In genomic region chr10:62557736-62558135, GRCm38 (mm10) we compare ENCODE assay signal across 9 mouse cellular contexts. TPM values are rescaled to one million over a fixed set of nuclear protein-coding genes. Genes with fewer than 3 reads are reported as not detected.
DNase-seq lines count a peak whose midpoint lies in the region; ATAC-seq and TF ChIP-seq lines count a peak whose summit lies in the region.
"Had no signal": no experiment of that assay in that cellular context is flagged by ENCODE, and none has a peak within 500 bp of the region (broad histone marks: within the 10 kb centered on the region; RNA-seq: fewer than 3 reads in every experiment).

No protein-coding gene starts in this region.

- no peak for ATAC-seq in neural tube, embryonic 11.5 days (ENCODE audit: insufficient read depth, low FRiP score, low TSS enrichment)
- no peak for ATAC-seq in neural tube, embryonic 15.5 days (ENCODE audit: low FRiP score)

- no peaks in the 10 kb centered on the region for H3K9me3 ChIP-seq in neural tube, embryonic 11.5 days (ENCODE audit: control insufficient read depth, low read length)
- H3K9me3 ChIP-seq in neural tube, embryonic 15.5 days (replicated peaks) = no peaks in the 10 kb centered on the region
- H3K9me3 ChIP-seq: limb, embryonic 15.5 days had no signal

- H3K4me1 ChIP-seq in neural tube, embryonic 11.5 days (ENCODE audit: control insufficient read depth, insufficient read depth, low read length) = no peaks in the 10 kb centered on the region
- H3K4me1 ChIP-seq in neural tube, embryonic 15.5 days = no peaks in the 10 kb centered on the region
- no peaks in the 10 kb centered on the region for H3K4me1 ChIP-seq in small intestine, adult 2 months (ENCODE audit: control insufficient read depth, insufficient read depth, insufficient read length, low read length)
- H3K4me1 ChIP-seq: limb, embryonic 15.5 days had no signal

- no peak for TF ChIP-seq POLR2A in small intestine, adult 2 months (IDR thresholded peaks at IDR 0.05; ENCODE audit: low read depth, low read length)

- H3K27ac ChIP-seq in gastrocnemius, adult 2 months = no peak overlapping the region
- no peak overlapping the region for H3K27ac ChIP-seq in neural tube, embryonic 11.5 days (ENCODE audit: low read depth, low read length)
- no peak overlapping the region for H3K27ac ChIP-seq in neural tube, embryonic 15.5 days (replicated peaks)
- no peak overlapping the region for H3K27ac ChIP-seq in small intestine, adult 2 months (ENCODE audit: insufficient read depth, low read depth, low read length)
- H3K27ac ChIP-seq: limb, embryonic 15.5 days had no signal

- 86% methylated on average over 1 of the region's 1 CpGs for WGBS in neural tube, embryonic 11.5 days
- 89% methylated on average over 1 of the region's 1 CpGs for WGBS in neural tube, embryonic 15.5 days
- WGBS in small intestine, adult 2 months = 83% methylated on average over 1 of the region's 1 CpGs

- intact Hi-C loops in gastrocnemius, adult 2 months (cut with DNase I) = no loop called here

- no peaks in the 10 kb centered on the region for H3K27me3 ChIP-seq in neural tube, embryonic 11.5 days (ENCODE audit: control insufficient read depth, insufficient read depth, low read length)
- H3K27me3 ChIP-seq in neural tube, embryonic 15.5 days (replicated peaks) = no peaks in the 10 kb centered on the region
- no peaks in the 10 kb centered on the region for H3K27me3 ChIP-seq in small intestine, adult 2 months (ENCODE audit: control insufficient read depth, insufficient read depth, low read length)
- H3K27me3 ChIP-seq: limb, embryonic 15.5 days had no signal

- no peak overlapping the region for H3K4me3 ChIP-seq in gastrocnemius, adult 2 months
- no peak overlapping the region for H3K4me3 ChIP-seq in neural tube, embryonic 11.5 days (ENCODE audit: low read depth, low read length)
- H3K4me3 ChIP-seq in neural tube, embryonic 15.5 days (replicated peaks) = no peak overlapping the region
- H3K4me3 ChIP-seq in small intestine, adult 2 months (ENCODE audit: low read depth, low read length) = no peak overlapping the region
- H3K4me3 ChIP-seq: limb, embryonic 15.5 days had no signal

- no peak overlapping the region for H3K9ac ChIP-seq in neural tube, embryonic 11.5 days (ENCODE audit: low read length)
- no peak overlapping the region for H3K9ac ChIP-seq in neural tube, embryonic 15.5 days (replicated peaks)
- H3K9ac ChIP-seq: limb, embryonic 15.5 days had no signal

- DNase-seq in gastrocnemius, adult 2 months = no peak
- DNase-seq in gastrocnemius, postnatal 4 days (ENCODE audit: low spot score in 2 of 2) = no peak
- DNase-seq in neural tube, embryonic 11.5 days (ENCODE audit: low spot score) = peak; percentile 29
- DNase-seq in brain, adult 2 months (ENCODE audit: low read depth, low spot score) = peak; percentile 45
- DNase-seq in left cerebral cortex, adult 9 months (ENCODE audit: low spot score in 2 of 2) = no peak
- no peak for DNase-seq in heart, adult 9 months (ENCODE audit: low spot score in 2 of 2)

- H3K4me2 ChIP-seq in neural tube, embryonic 11.5 days (ENCODE audit: low read depth) = no peak overlapping the region
- H3K4me2 ChIP-seq in neural tube, embryonic 15.5 days = no peak overlapping the region
- H3K4me2 ChIP-seq: limb, embryonic 15.5 days had no signal

- peaks cover 9% of the 10 kb centered on the region for H3K36me3 ChIP-seq in neural tube, embryonic 11.5 days (ENCODE audit: control insufficient read depth, insufficient read depth, low read length)
- H3K36me3 ChIP-seq in neural tube, embryonic 15.5 days = peaks cover 58% of the 10 kb centered on the region
- H3K36me3 ChIP-seq in small intestine, adult 2 months (ENCODE audit: control insufficient read depth, insufficient read depth, low read length) = peaks cover 23% of the 10 kb centered on the region

- TF ChIP-seq CTCF in gastrocnemius, adult 2 months (IDR thresholded peaks at IDR 0.05) = peak; percentile 45
- peak; percentile 65; the same call in 1 of the 2 replicates for TF ChIP-seq CTCF in small intestine, adult 2 months (IDR thresholded peaks at IDR 0.05; ENCODE audit: extremely low read depth, insufficient read length, insufficient replicate concordance, low read depth, low read length)

RNA-seq across cellular contexts. Expression of gene Kif1bp, which starts 20.5 kb away (rescaled TPM):
- 10 to 100 TPM; 29.4 to 30.5 TPM for total RNA-seq in gastrocnemius, adult 2 months (2021)
- 10 to 100 TPM; 29.4 to 31.0 TPM for total RNA-seq in gastrocnemius, postnatal 4 days (2021)
- polyA plus RNA-seq in neural tube, embryonic 11.5 days (2014; fragmentation: Nextera tagmentation; extraction: Ambion mirVana) = 62.3 and 62.5 TPM in 2 replicates
- polyA plus RNA-seq in neural tube, embryonic 15.5 days (2015; fragmentation: Nextera tagmentation; extraction: Ambion mirVana) = 68.7 and 75.5 TPM in 2 replicates
- polyA plus RNA-seq in small intestine, adult 2 months (2012; rRNA removed) = 21.0 and 21.2 TPM in 2 replicates

RNA-seq across cellular contexts. Expression of gene Srgn, which starts 30.5 kb away (rescaled TPM):
- 10 to 100 TPM; 12.9 to 19.7 TPM for total RNA-seq in gastrocnemius, adult 2 months (2021)
- total RNA-seq in gastrocnemius, postnatal 4 days (2021) = 10 to 100 TPM; 16.2 to 16.7 TPM
- polyA plus RNA-seq in neural tube, embryonic 11.5 days (2014; fragmentation: Nextera tagmentation; extraction: Ambion mirVana) = 5.3 and 7.3 TPM in 2 replicates
- 10.1 and 27.5 TPM in 2 replicates for polyA plus RNA-seq in neural tube, embryonic 15.5 days (2015; fragmentation: Nextera tagmentation; extraction: Ambion mirVana)
- polyA plus RNA-seq in small intestine, adult 2 months (2012; rRNA removed) = 6.5 and 8.2 TPM in 2 replicates

RNA-seq across cellular contexts. Expression of gene Ddx21, which starts 44.3 kb away (rescaled TPM):
- total RNA-seq in gastrocnemius, adult 2 months (2021) = 10 to 100 TPM; 31.3 to 34.7 TPM
- 10 to 100 TPM; 34.9 to 41.2 TPM for total RNA-seq in gastrocnemius, postnatal 4 days (2021)
- 35.8 and 36.9 TPM in 2 replicates for polyA plus RNA-seq in neural tube, embryonic 11.5 days (2014; fragmentation: Nextera tagmentation; extraction: Ambion mirVana)
- polyA plus RNA-seq in neural tube, embryonic 15.5 days (2015; fragmentation: Nextera tagmentation; extraction: Ambion mirVana) = 12.0 and 14.3 TPM in 2 replicates
- polyA plus RNA-seq in small intestine, adult 2 months (2012; rRNA removed) = 1.9 and 2.3 TPM in 2 replicates

Comparison
In these comparisons a context has a peak if more than half of its experiments do, and no peak if none do; other contexts are left out.
1. DNase-seq: peak in neural tube, embryonic 11.5 days (single experiment) and brain, adult 2 months (single experiment); none in gastrocnemius, adult 2 months (single experiment), gastrocnemius, postnatal 4 days (0 of 2), left cerebral cortex, adult 9 months (0 of 2) and heart, adult 9 months (0 of 2).